Mouse (Mus musculus) E14TG2a.4 (cell line): Measurements from ENCODE around the gene Rsph3a.

ENCODE experiments used
- CTCF ChIP-seq: conservative IDR thresholded peaks from 2 replicates; pipeline ENCODE4 v1.5.1; 2014; ENCODE audit warnings: low read length
- NANOG ChIP-seq: IDR thresholded peaks from 2 replicates; pipeline ENCODE4 v1.6.1; 2014; ENCODE audit warnings: borderline replicate concordance, low read length, mixed read lengths

DNA sequence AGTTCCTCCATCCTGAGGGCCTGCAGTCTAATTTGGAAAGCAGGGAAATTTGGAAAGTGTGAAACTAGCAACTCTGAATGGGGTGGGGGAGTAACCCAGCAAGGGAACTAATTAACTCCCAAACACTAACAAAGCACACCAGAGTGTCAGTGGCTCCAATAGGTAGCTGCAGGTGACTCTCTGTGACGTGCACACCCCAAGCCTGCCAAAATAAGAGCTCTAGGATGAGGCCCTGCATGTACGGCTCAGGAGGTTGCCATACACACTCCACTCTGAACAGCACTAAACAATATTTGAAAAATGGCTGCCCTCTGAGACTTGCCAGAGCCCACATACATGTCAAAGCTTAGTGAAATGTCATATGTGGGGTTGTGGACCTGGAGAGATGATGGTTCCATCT, 27.1 kb upstream of the Rsph3a start:
- TF ChIP-seq CTCF, result no peak
- TF ChIP-seq NANOG, result no peak
